Mouse (Mus musculus) bone marrow macrophage, adult 2 months (primary cell): ENCODE measurements around the gene Rab27a. TPM values are rescaled to one million over a fixed set of nuclear protein-coding genes. Genes with fewer than 3 reads are reported as not detected.
"Not testable (repeated sequence)": the region's sequence is repeated elsewhere in the genome, so short reads cannot be mapped to it uniquely, and the experiment has no call there.

Experiments
- H3K27ac ChIP-seq: 2 replicates; pipeline ENCODE4 v1.5.1; 2012; ENCODE audit warnings: low read depth, low read length; ENCODE audit not compliant: insufficient read depth
- H3K4me1 ChIP-seq: 2 replicates; pipeline ENCODE4 v1.6.1; 2012; ENCODE audit warnings: low read length; ENCODE audit not compliant: control insufficient read depth, insufficient read depth
- H3K4me3 ChIP-seq: 2 replicates; pipeline ENCODE4 v1.5.1; 2012; ENCODE audit warnings: mild to moderate bottlenecking, low read length, moderate library complexity; ENCODE audit not compliant: insufficient read depth
- CTCF ChIP-seq: IDR thresholded peaks from 2 replicates; pipeline ENCODE4 v1.5.1; 2012; ENCODE audit warnings: low read depth, mild to moderate bottlenecking, low read length, moderate library complexity
- POLR2A ChIP-seq: IDR thresholded peaks from 2 replicates; pipeline ENCODE4 v1.6.1; 2012; ENCODE audit warnings: mild to moderate bottlenecking, low read depth, low read length, borderline replicate concordance
- polyA plus RNA-seq: library from polyadenylated mRNA; stranded (reverse); fragments of >200 nt; gene quantifications from 2 replicates; pipeline ENCODE4 v1.2.4, GENCODE M21; 2012; ENCODE audit not compliant: missing spikeins, insufficient read depth, insufficient read length

Rab27a gene
- polyA plus RNA-seq, 1 experiment: 3.0 TPM

DNA sequence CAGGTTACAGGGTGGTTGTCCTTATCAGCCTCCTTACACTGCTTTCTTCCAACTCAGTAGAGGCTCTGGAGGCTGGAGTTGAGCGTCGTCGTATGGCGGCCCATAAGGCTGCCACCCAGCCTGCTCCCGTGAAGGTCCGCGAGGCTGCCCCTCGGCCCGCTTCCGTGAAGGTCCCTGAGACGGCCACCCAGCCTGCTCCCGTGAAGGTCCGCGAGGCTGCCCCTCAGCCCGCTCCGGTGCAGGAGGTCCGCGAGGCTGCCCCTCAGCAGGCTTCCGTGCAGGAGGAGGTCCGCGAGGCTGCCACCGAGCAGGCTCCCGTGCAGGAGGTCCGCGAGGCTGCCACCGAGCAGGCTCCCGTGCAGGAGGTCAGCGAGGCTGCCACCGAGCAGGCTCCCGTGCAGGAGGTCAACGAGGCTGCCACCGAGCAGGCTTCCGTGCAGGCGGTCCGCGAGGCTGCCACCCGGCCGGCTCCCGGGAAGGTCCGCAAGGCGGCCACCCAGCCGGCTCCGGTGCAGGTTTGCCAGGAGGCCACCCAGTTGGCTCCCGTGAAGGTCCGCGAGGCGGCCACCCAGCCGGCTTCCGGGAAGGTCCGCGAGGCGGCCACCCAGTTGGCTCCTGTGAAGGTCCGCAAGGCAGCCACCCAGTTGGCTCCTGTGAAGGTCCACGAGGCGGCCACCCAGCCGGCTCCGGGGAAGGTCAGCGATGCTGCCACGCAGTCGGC is 58.7 kb downstream of the Rab27a start:
- Histone ChIP-seq H3K4me1 (peaks cover 2% of the 10 kb centered on the region; the same call in 1 of the 2 replicates), H3K4me3 (no peak overlapping the region), H3K27ac (no peak overlapping the region)
- no peak for TF ChIP-seq CTCF
- TF ChIP-seq POLR2A: no peak

DNA sequence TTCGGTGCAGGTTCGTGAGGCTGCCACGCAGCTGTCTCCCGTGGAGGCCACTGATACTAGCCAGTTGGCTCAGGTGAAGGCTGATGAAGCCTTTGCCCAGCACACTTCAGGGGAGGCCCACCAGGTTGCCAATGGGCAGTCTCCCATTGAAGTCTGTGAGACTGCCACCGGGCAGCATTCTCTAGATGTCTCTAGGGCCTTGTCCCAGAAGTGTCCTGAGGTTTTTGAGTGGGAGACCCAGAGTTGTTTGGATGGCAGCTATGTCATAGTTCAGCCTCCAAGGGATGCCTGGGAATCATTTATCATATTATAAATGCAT is 59.2 kb downstream of the Rab27a start:
- H3K27ac ChIP-seq: no peak overlapping the region
- TF ChIP-seq CTCF: no peak
- TF ChIP-seq POLR2A: no peak
- peaks cover 2% of the 10 kb centered on the region; the same call in 1 of the 2 replicates for H3K4me1 ChIP-seq
- H3K4me3 ChIP-seq: no peak overlapping the region

DNA sequence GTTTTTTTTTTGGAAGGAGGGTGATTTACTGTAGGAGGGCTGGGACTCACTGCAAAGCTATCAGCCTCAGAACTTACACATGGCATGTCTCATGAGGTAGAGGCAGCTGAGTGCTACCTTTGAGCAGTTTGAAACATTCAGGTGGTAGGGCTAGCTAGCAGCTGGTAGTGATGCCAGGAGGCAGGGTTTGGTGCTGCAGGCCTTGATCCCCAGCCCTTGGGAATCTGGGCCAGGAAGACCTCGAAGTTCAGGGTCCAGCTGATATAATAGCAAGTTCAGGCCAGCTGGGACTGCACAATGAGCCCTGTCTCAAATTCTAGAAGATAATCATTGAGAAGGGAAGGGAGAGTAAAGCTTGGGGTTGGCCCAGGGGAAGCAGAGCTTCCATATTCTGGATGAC is 60.5 kb downstream of the Rab27a start:
- TF ChIP-seq CTCF (no peak), POLR2A (no peak)
- H3K4me1 ChIP-seq: peaks cover 2% of the 10 kb centered on the region; the same call in 1 of the 2 replicates
- H3K4me3 ChIP-seq: no peak overlapping the region
- H3K27ac ChIP-seq: no peak overlapping the region

DNA sequence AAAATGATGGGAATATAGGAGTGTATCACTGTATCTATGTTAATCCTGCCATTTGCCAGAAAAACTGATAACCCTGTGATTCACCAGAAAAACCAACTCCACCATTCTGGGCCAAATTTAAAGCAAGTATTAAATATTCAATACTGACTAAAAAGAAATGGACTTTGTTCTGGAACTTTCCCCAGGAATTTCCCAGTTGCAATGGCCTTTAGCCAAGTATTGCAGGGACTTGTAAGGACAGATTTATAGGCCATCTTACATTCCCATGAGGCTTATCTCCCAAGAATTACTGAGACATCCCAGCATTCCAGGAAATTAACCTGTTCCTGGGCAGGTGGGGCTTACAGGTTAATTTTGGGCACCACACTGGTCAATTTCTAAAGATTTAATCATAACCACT is 61.1 kb downstream of the Rab27a start:
- H3K4me3 ChIP-seq: no peak overlapping the region
- no peak for TF ChIP-seq POLR2A
- TF ChIP-seq CTCF: no peak
- no peak overlapping the region for H3K27ac ChIP-seq
- peaks cover 2% of the 10 kb centered on the region; the same call in 1 of the 2 replicates for H3K4me1 ChIP-seq

GRCm38 (mm10) chr9:73112919-73113906 is 68.6 kb downstream of the Rab27a start, which contains the start of gene Rsl24d1:
Rsl24d1 (plus strand) TSS chr9:73113426.
- TF ChIP-seq POLR2A: no peak
- TF ChIP-seq CTCF: no peak
- peak within 1 kb of the TSS; percentile 100 for H3K4me3 ChIP-seq
- H3K4me1 ChIP-seq: peaks cover 8% of the 10 kb centered on the region
- peak within 1 kb of the TSS; percentile 63 for H3K27ac ChIP-seq

GRCm38 (mm10) chr9:73116704-73117103 is 72.0 kb downstream of the Rab27a start:
- not testable (repeated sequence) for H3K4me3 ChIP-seq, H3K4me1 ChIP-seq, H3K27ac ChIP-seq

- H3K4me1 ChIP-seq: peaks cover 8% of the 10 kb centered on the region
- H3K4me3 ChIP-seq: no peak overlapping the region
- H3K27ac ChIP-seq: no peak overlapping the region
- TF ChIP-seq CTCF: no peak
- no peak for TF ChIP-seq POLR2A
Measured at GRCm38 (mm10) chr9:73118012-73118411, 73.4 kb downstream of the Rab27a start.

DNA sequence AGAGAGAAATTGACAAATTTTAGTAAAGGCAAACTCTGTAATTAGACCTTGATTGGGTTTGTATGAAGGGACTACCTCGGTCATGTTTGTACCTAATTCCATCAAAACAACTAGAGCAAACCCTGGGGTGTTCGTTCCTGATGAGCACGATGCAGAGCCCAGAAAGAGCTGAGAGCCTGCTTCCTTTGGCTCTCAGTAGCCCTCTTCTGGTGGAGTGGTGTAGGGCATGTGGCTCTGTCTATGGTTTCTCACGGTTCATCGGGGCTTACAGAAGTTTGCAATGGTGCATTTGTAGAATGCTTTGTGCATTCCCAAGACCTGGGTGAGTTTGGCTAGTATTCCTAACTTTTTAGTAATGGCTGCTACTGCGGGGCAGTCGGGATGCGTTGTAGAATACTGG is 77.1 kb downstream of the Rab27a start:
- Histone ChIP-seq H3K4me3 (no peak overlapping the region), H3K27ac (no peak overlapping the region), H3K4me1 (peaks cover 7% of the 10 kb centered on the region)
- no peak for TF ChIP-seq POLR2A
- TF ChIP-seq CTCF: no peak

DNA sequence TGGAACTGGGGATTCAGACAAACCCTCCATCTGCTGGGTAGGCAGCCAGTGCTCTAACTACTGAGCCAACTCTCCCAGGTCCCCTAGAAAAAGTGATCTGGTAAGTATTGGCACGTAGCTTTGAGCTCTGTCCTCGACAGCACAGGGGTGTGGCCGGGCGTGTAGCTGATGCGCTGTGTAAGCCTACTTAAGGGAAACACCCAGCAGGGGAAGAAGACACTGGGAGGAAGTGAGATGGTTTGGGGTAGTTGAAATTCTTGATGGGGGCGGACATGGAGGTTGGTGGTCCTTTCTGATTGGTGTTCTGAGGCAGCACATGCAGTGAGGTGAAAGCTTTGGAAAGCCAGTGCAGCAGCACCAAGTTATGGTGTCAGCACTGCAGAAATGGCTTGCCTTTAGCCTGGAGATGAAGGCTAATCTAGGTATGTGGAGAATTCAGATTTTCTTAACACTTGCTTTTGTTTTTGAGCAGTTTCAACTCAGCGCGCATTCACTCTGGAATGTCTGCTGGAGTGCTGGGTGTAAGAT is 80.5 kb downstream of the Rab27a start:
- TF ChIP-seq POLR2A: no peak
- Histone ChIP-seq H3K27ac (no peak overlapping the region), H3K4me3 (no peak overlapping the region), H3K4me1 (peaks cover 20% of the 10 kb centered on the region)

DNA sequence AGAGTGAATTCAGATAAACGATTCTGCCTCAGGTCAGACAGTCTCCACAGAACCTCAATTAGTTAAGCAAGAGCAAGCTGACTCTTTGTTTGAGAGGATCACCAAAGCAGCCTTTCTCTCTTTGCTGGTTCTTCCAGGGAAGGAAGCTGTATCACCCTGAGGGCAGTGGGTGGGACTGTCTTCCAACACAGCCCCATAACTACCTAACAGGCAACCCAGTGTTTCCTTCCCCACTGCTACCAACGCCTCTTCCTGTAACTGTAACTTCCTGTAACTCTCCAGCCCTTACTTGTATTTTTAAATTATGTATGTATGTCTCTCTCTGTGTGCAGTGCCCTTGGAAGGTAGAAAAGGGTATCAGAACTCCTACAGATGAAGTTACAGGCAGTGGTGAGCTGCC is 82.8 kb downstream of the Rab27a start:
- H3K4me1 ChIP-seq: peaks cover 25% of the 10 kb centered on the region
- H3K4me3 ChIP-seq: no peak overlapping the region
- no peak for TF ChIP-seq POLR2A
- no peak for TF ChIP-seq CTCF
- H3K27ac ChIP-seq: no peak overlapping the region
